Comparison of ENCODE assay signal across 8 mouse cellular contexts in the genomic region with DNA sequence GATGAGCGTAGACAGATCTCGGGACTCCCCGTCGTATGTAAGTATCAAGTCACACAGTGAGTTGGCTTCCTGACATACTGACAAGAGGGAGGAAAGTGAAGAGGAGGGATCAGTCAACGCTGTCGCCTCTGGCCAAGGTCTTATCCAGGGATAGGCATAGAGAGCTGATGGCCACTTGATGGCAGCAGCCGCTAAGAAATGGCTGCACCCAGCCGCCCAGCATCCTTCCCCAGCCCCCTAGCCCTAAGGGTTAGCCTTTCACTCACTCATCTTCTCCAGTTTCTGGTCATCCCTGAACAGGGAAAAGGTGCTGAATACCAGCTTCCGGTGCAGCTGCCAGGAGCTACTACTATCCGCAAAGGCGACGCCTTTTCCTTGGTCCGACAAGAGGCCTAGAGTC. TPM values are rescaled to one million over a fixed set of nuclear protein-coding genes. Genes with fewer than 3 reads are reported as not detected.
A peak's percentile ranks its signal among the peaks of the same experiment; 100 is the strongest.
DNase-seq lines count a peak whose midpoint lies in the region; ATAC-seq and TF ChIP-seq lines count a peak whose summit lies in the region.

No protein-coding gene starts in this region.

- H3K36me3 ChIP-seq in heart, embryonic 10.5 days: no peaks in the 10 kb centered on the region
- no peaks in the 10 kb centered on the region for H3K36me3 ChIP-seq in kidney, embryonic 16.5 days (ENCODE audit: insufficient read depth, low read length)

- no peak for TF ChIP-seq POLR2A in cortical plate, adult 2 months (IDR thresholded peaks at IDR 0.05; ENCODE audit: extremely low read depth, insufficient read depth, low read length)

- peaks cover 12% of the 10 kb centered on the region; the same call in 1 of the 2 replicates for H3K27me3 ChIP-seq in heart, embryonic 10.5 days (ENCODE audit: insufficient read depth, poor library complexity, severe bottlenecking)
- no peaks in the 10 kb centered on the region for H3K27me3 ChIP-seq in kidney, embryonic 16.5 days (ENCODE audit: insufficient read depth, low read length)

- WGBS in heart, embryonic 10.5 days: 16% methylated on average over 13 of the region's 13 CpGs
- WGBS in kidney, embryonic 16.5 days: 24% methylated on average over 13 of the region's 13 CpGs

- no peak overlapping the region for H3K9ac ChIP-seq in kidney, embryonic 16.5 days (replicated peaks; ENCODE audit: low read length)

- peak; percentile 75 to 76 for DNase-seq in B cell, adult 2 months
- DNase-seq in Muller cell, postnatal 12 days (ENCODE audit: inconsistent ontology term): peak; percentile 46
- peak; percentile 87 for DNase-seq in heart, embryonic 10.5 days (ENCODE audit: low spot score)
- DNase-seq in lung, postnatal 10 days: peak; percentile 73
- DNase-seq in retina, embryonic 14.5 days (ENCODE audit: low spot score): peak; percentile 83
- DNase-seq in urinary bladder, postnatal 25 days (ENCODE audit: low spot score): no peak

- ATAC-seq in kidney, embryonic 16.5 days (ENCODE audit: low FRiP score, low TSS enrichment): peak; percentile 79; the same call in 1 of the 2 replicates

- H3K4me1 ChIP-seq in cortical plate, adult 2 months (ENCODE audit: control insufficient read depth, insufficient read depth, low read length): no peaks in the 10 kb centered on the region
- peaks cover 36% of the 10 kb centered on the region for H3K4me1 ChIP-seq in heart, embryonic 10.5 days
- H3K4me1 ChIP-seq in kidney, embryonic 16.5 days (ENCODE audit: insufficient read depth, low read length): no peaks in the 10 kb centered on the region

- TF ChIP-seq CTCF in cortical plate, adult 2 months (IDR thresholded peaks at IDR 0.05; ENCODE audit: extremely low read depth, insufficient read depth, low read length): peak; percentile 87

- H3K9me3 ChIP-seq in heart, embryonic 10.5 days: no peaks in the 10 kb centered on the region
- no peaks in the 10 kb centered on the region for H3K9me3 ChIP-seq in kidney, embryonic 16.5 days (ENCODE audit: low read length)

- H3K27ac ChIP-seq in cortical plate, adult 2 months (ENCODE audit: insufficient read depth, low read length): no peak overlapping the region
- H3K27ac ChIP-seq in heart, embryonic 10.5 days: no peak overlapping the region
- no peak overlapping the region for H3K27ac ChIP-seq in kidney, embryonic 16.5 days (ENCODE audit: low read length)

- no peak overlapping the region for H3K4me3 ChIP-seq in cortical plate, adult 2 months (ENCODE audit: insufficient read depth, low read length)
- H3K4me3 ChIP-seq in heart, embryonic 10.5 days: no peak overlapping the region
- H3K4me3 ChIP-seq in kidney, embryonic 16.5 days (ENCODE audit: low read length): no peak overlapping the region

- H3K4me2 ChIP-seq in kidney, embryonic 16.5 days (replicated peaks; ENCODE audit: low read depth, low read length): no peak overlapping the region

RNA-seq across cellular contexts. Expression of a gene that starts 2.3 kb away (rescaled TPM):
- polyA plus RNA-seq in cortical plate, adult 2 months (2012; rRNA removed): 0.04 TPM in 1 of 2 replicates, not detected in the other
- 0.40 and 1.2 TPM in 2 replicates for polyA plus RNA-seq in heart, embryonic 10.5 days (2016; fragmentation: Nextera tagmentation; extraction: Ambion mirVana)
- 7.1 TPM in 1 of 2 replicates, not detected in the other for polyA plus RNA-seq in kidney, embryonic 16.5 days (2015; fragmentation: Nextera tagmentation; extraction: Ambion mirVana)

RNA-seq across cellular contexts. Expression of a gene that starts 19.0 kb away (rescaled TPM):
- polyA plus RNA-seq in cortical plate, adult 2 months (2012; rRNA removed): 19.2 and 21.2 TPM in 2 replicates
- 13.7 and 17.0 TPM in 2 replicates for polyA plus RNA-seq in heart, embryonic 10.5 days (2016; fragmentation: Nextera tagmentation; extraction: Ambion mirVana)
- 15.6 and 19.0 TPM in 2 replicates for polyA plus RNA-seq in kidney, embryonic 16.5 days (2015; fragmentation: Nextera tagmentation; extraction: Ambion mirVana)

RNA-seq across cellular contexts. Expression of a gene that starts 36.6 kb away (rescaled TPM):
- polyA plus RNA-seq in cortical plate, adult 2 months (2012; rRNA removed): 15.5 and 15.8 TPM in 2 replicates
- 46.2 and 55.0 TPM in 2 replicates for polyA plus RNA-seq in heart, embryonic 10.5 days (2016; fragmentation: Nextera tagmentation; extraction: Ambion mirVana)
- 54.8 and 57.0 TPM in 2 replicates for polyA plus RNA-seq in kidney, embryonic 16.5 days (2015; fragmentation: Nextera tagmentation; extraction: Ambion mirVana)
